Mouse (Mus musculus) embryonic fibroblast, embryonic 13.5 days (primary cell): ENCODE results near the gene AL732309.1.
"Not testable (repeated sequence)": the region's sequence is repeated elsewhere in the genome, so short reads cannot be mapped to it uniquely, and the experiment has no call there.

ENCODE experiments used
- CTCF ChIP-seq: IDR thresholded peaks from 2 replicates; pipeline ENCODE4 v1.5.1; 2011; ENCODE audit warnings: mild to moderate bottlenecking, control low read depth, low read length, moderate library complexity, borderline replicate concordance; ENCODE audit not compliant: insufficient read depth
- POLR2A ChIP-seq: IDR thresholded peaks from 2 replicates; pipeline ENCODE4 v1.6.1; 2011; ENCODE audit warnings: low read depth, mild to moderate bottlenecking, control low read depth, low read length, moderate library complexity

- TF ChIP-seq CTCF, POLR2A: not testable (repeated sequence)
Measured at GRCm38 (mm10) chr2:25257250-25257649, 10.6 kb upstream of the AL732309.1 start.
